Mouse (Mus musculus) lung, postnatal 0 days (tissue): ENCODE data around the gene Retreg1. TPM values are rescaled to one million over a fixed set of nuclear protein-coding genes. Genes with fewer than 3 reads are reported as not detected.

Experiments used
- ATAC-seq: fragments of 200-750 bp; cut with Nextera tagmentation; 2 replicates; pipeline ENCODE4 v1.8.0; 2017; ENCODE audit warnings: moderate library complexity
- DNase-seq: peaks from one replicate; pipeline ENCODE4 v3.0.0-alpha.2; 2016; ENCODE audit warnings: low spot score
- H3K27ac ChIP-seq: fragments of 300-500 bp; sonication (generic); 2 replicates; pipeline ENCODE4 v1.5.1; 2014; ENCODE audit warnings: antibody characterized with exemption, mild to moderate bottlenecking, low read length, mixed read lengths
- H3K27me3 ChIP-seq: fragments of 300-500 bp; sonication (generic); replicated peaks from 2 replicates; pipeline ENCODE4 v1.6.1; 2014; ENCODE audit warnings: low read length, mixed read lengths; ENCODE audit not compliant: insufficient read depth
- H3K36me3 ChIP-seq: fragments of 300-500 bp; sonication (generic); 2 replicates; pipeline ENCODE4 v1.6.1; 2014; ENCODE audit warnings: low read length, mixed read lengths; ENCODE audit not compliant: insufficient read depth
- H3K4me1 ChIP-seq: fragments of 300-500 bp; sonication (generic); 2 replicates; pipeline ENCODE4 v1.6.1; 2014; ENCODE audit warnings: antibody characterized with exemption, low read depth, low read length, mixed read lengths; ENCODE audit not compliant: insufficient read depth
- H3K4me2 ChIP-seq: fragments of 300-500 bp; sonication (generic); replicated peaks from 2 replicates; pipeline ENCODE4 v1.6.1; 2014; ENCODE audit warnings: low read depth, mild to moderate bottlenecking, low read length, moderate library complexity, mixed read lengths
- H3K4me3 ChIP-seq: fragments of 300-500 bp; sonication (generic); 2 replicates; pipeline ENCODE4 v1.5.1; 2014; ENCODE audit warnings: low read depth, low read length
- H3K9ac ChIP-seq: fragments of 300-500 bp; sonication (generic); replicated peaks from 2 replicates; pipeline ENCODE4 v1.6.1; 2014; ENCODE audit warnings: low read depth, mild to moderate bottlenecking
- H3K9me3 ChIP-seq: fragments of 300-500 bp; sonication (generic); 2 replicates; pipeline ENCODE4 v1.6.1; 2016; ENCODE audit warnings: low read length, mixed read lengths
- CTCF ChIP-seq: IDR thresholded peaks from 2 replicates; pipeline ENCODE4 v1.5.1; 2016; ENCODE audit warnings: antibody characterized with exemption, mild to moderate bottlenecking
- EP300 ChIP-seq: IDR thresholded peaks from 2 replicates; pipeline ENCODE4 v1.6.1; 2016; ENCODE audit warnings: antibody characterized with exemption, mild to moderate bottlenecking, control low read depth
- WGBS: fragments of 180-500 bp; shearing (Covaris S2); extraction: QIAGEN DNeasy Blood & Tissue Kit; methylation state at CpG from one replicate; pipeline ENCODE4 v1.1.7; 2014; 5-methylcytosine and 5-hydroxymethylcytosine counted together
- polyA plus RNA-seq: library from polyadenylated mRNA; unstranded; fragments of >200 nt; fragmentation: Nextera tagmentation; extraction: Ambion mirVana; gene quantifications from 2 replicates; pipeline ENCODE4 v1.2.1, GENCODE M21; 2015

Retreg1 gene
- polyA plus RNA-seq, 1 experiment from 2014 or later = 36.2 TPM

DNA sequence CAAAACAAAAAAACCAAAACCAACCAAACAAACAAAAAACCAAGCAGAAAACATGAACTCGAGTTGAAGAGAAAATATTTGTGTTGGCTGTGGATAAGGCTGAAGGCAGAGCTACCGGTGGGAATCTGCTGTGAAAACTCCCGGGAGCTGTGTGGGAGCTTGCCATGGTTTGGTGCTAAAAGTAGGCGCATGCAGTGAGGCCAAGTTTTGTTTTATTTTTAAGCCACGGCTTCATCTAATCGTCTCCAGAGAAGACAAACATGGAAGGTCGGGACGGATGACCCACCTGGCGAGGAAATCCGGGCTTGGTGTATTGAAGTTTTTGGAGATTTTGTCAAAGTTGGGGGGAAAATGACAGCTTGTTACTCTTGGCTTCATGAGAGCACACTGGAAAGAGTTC is 87.0 kb downstream of the Retreg1 start:
- no peaks in the 10 kb centered on the region for H3K9me3 ChIP-seq
- no peak overlapping the region for H3K4me3 ChIP-seq
- WGBS = 76% methylated on average over 10 of the region's 10 CpGs
- H3K27ac ChIP-seq = no peak overlapping the region
- H3K4me1 ChIP-seq = peaks cover 15% of the 10 kb centered on the region; the same call in 1 of the 2 replicates
- no peaks in the 10 kb centered on the region for H3K36me3 ChIP-seq
- no peak overlapping the region for H3K4me2 ChIP-seq
- TF ChIP-seq CTCF = no peak
- no peak for ATAC-seq
- no peaks in the 10 kb centered on the region for H3K27me3 ChIP-seq
- no peak overlapping the region for H3K9ac ChIP-seq
- no peak for DNase-seq

DNA sequence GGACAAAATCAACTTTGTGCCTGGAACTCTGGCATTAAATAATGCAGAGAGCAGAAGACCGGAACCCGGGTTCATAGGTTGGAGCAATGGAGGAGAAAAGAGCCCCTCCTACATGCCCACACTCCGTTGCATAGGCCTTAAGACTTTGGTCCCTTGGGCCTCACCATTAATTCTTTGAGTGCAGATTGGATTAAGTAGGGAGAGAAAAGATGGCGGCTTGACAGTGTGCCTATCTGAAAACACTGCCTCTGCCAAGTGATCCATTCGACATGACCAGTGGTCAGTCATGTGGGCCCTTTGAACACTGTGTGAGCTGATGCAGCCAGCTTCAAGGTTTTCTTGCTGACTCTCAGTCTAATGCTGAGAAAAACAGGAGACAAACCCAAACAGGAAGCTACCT is 87.7 kb downstream of the Retreg1 start:
- Histone ChIP-seq H3K27me3 (no peaks in the 10 kb centered on the region), H3K4me3 (no peak overlapping the region), H3K27ac (no peak overlapping the region), H3K4me2 (no peak overlapping the region), H3K9ac (no peak overlapping the region), H3K9me3 (no peaks in the 10 kb centered on the region), H3K36me3 (no peaks in the 10 kb centered on the region), H3K4me1 (peaks cover 15% of the 10 kb centered on the region; the same call in 1 of the 2 replicates)
- WGBS = 95% methylated on average over 5 of the region's 5 CpGs
- no peak for TF ChIP-seq CTCF
- no peak for TF ChIP-seq EP300
- no peak for DNase-seq
- no peak for ATAC-seq

DNA sequence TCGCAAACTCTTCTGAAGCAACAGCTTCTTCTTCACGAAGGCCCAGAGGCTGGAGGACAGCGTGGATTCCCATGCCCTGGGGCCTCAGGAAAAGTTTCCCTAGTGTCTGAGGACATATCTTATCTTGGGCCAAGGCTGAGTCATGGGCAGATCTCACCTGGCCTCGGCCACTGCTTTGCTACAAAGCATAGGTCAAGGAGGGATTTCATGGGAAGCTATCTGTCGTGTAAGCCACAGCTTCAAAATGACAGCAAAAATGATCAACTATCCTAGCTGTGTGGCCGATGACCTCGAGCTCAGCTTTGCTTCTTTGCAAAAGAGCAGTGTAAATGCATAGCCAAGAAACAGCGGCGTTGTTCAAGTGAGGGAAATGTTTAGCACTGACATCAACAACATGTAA is 89.5 kb downstream of the Retreg1 start:
- Histone ChIP-seq H3K4me2 (no peak overlapping the region), H3K4me1 (peaks cover 15% of the 10 kb centered on the region; the same call in 1 of the 2 replicates), H3K4me3 (no peak overlapping the region), H3K27ac (peak overlapping the region; percentile 82), H3K36me3 (no peaks in the 10 kb centered on the region), H3K27me3 (no peaks in the 10 kb centered on the region), H3K9ac (no peak overlapping the region), H3K9me3 (no peaks in the 10 kb centered on the region)
- DNase-seq (no peak), ATAC-seq (0 out of 2 replicates have a peak, but pooled peaks have one; percentile 4)
- WGBS = 56% methylated on average over 9 of the region's 9 CpGs
- TF ChIP-seq CTCF (no peak), EP300 (no peak)

DNA sequence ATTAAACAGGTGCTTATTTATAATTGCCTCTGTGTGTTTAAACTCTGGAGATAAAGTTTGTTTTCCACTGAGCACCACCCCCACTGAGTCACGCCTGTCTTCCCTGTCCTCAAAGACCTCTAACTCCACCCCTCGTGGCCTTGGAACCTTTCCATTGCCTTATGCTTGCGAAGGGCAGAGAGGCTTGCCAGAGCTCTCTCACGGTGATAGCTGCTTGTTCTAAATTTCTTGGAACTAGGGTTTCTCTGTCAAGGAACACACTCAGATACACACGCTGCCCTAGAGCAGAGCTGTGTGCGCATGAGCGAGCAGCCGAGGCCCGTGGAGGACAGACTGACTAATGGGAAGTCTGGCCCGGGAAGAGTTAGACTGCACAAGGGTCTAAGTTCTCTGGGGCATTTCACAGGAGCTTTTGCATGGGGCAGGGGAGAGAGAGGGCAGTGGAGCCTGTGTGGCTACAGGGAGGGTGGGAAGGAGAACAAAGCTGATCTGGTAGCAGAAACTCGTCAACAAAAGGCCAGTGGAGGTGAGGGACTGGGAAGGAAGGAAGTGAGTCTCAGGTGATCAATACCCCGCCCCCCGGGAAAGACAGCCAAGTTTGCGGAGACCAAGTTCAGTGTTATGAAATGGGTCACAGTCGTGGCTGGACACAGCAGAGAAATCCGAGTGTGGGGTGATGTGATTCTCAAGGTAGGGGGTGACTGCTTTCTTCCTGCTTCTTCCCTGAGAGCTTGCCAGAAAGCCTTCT is 90.1 kb downstream of the Retreg1 start:
- Histone ChIP-seq H3K36me3 (no peaks in the 10 kb centered on the region), H3K9me3 (no peaks in the 10 kb centered on the region), H3K9ac (no peak overlapping the region), H3K27ac (peak overlapping the region; percentile 82), H3K4me2 (peak overlapping the region; percentile 33), H3K4me3 (no peak overlapping the region), H3K4me1 (peaks cover 15% of the 10 kb centered on the region; the same call in 1 of the 2 replicates), H3K27me3 (no peaks in the 10 kb centered on the region)
- TF ChIP-seq EP300 (peak; percentile 82), CTCF (no peak)
- DNase-seq = peak; percentile 90
- whole genome bisulfite sequencing = 28% methylated on average over 14 of the region's 16 CpGs
- ATAC-seq = peak; percentile 90

DNA sequence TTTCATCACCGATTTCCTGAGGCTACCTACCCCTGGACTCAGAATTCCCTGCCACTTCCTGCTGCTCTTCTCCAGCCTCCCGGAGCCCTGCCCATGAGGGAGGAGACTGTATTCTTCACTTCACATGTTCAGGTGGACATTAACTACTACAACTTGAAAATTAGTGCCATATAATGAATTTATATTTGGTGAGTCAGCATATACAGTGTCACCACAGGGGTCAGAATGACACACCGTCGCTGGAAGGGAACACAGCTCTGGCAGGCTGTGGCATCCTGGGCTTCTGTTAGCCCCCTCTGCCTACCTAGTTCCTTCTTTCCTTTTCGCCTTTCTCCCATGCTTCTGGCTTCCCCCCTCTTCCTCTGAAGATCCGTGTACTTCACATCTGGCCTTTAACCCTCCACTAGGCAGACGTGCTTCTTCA is 90.7 kb downstream of the Retreg1 start:
- peaks cover 15% of the 10 kb centered on the region; the same call in 1 of the 2 replicates for H3K4me1 ChIP-seq
- 58% methylated on average over 7 of the region's 7 CpGs for WGBS
- H3K9ac ChIP-seq = no peak overlapping the region
- H3K36me3 ChIP-seq = no peaks in the 10 kb centered on the region
- no peaks in the 10 kb centered on the region for H3K9me3 ChIP-seq
- H3K27me3 ChIP-seq = no peaks in the 10 kb centered on the region
- DNase-seq = no peak
- peak overlapping the region; percentile 82; the same call in 1 of the 2 replicates for H3K27ac ChIP-seq
- TF ChIP-seq CTCF (no peak), EP300 (no peak)
- peak; percentile 12; the same call in 1 of the 2 replicates for ATAC-seq
- H3K4me3 ChIP-seq = no peak overlapping the region
- peak overlapping the region; percentile 33 for H3K4me2 ChIP-seq

DNA sequence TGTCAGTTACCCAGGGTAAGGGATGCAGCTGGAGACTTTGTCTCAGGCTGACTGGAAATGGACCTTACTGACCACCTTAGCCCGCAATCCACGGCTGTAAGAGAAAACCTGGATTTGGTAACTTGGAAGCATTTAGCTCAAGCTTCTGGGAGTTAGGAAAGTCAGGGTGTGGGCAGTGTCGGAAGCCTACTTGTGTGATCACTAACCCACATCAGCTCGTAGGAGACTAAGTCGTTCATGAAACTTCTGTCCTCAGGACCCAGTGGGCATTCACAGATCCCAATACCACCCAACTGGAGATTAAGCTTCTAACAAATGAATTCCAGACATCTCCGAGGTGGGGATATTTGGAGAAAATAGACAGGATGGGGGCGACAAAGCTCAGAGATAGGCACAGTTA is 91.4 kb downstream of the Retreg1 start:
- WGBS = 85% methylated on average over 7 of the region's 7 CpGs
- H3K4me2 ChIP-seq = no peak overlapping the region
- DNase-seq (no peak), ATAC-seq (no peak)
- no peak overlapping the region for H3K9ac ChIP-seq
- H3K9me3 ChIP-seq = no peaks in the 10 kb centered on the region
- no peak overlapping the region for H3K4me3 ChIP-seq
- H3K36me3 ChIP-seq = no peaks in the 10 kb centered on the region
- no peak for TF ChIP-seq EP300
- no peak for TF ChIP-seq CTCF
- H3K4me1 ChIP-seq = peaks cover 15% of the 10 kb centered on the region; the same call in 1 of the 2 replicates
- H3K27ac ChIP-seq = no peak overlapping the region
- H3K27me3 ChIP-seq = no peaks in the 10 kb centered on the region
